Mouse (Mus musculus): ENCODE results near the gene Tcf7l1.

Gene Tcf7l1

DNA sequence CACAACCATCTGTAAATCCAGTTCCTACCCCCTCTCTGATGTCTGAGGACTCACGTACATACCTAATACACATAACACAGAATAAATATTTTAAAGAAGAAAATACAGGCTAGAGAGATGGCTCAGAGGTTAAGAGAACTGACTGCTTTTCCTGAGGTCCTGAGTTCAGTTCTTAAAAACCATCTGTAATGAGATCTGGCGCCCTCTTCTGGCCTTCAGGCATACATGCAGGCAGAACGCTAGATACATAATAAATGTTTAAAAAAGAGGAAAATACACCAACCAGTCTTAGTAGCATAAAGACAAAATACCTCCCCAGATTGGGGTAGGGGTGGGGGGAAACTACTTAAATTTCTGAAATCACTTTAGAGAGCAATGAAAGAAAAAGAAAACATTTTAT, 131.0 kb downstream of the Tcf7l1 start:
- DNase-seq, result no peak

GRCm38 (mm10) chr6:72656053-72656442, 133.0 kb downstream of the Tcf7l1 start:
- DNase-seq, result no peak

- no peak for DNase-seq
Measured at GRCm38 (mm10) chr6:72655309-72656052, 133.6 kb downstream of the Tcf7l1 start.

GRCm38 (mm10) chr6:72654355-72654754, 134.7 kb downstream of the Tcf7l1 start:
- no peak for DNase-seq

DNA sequence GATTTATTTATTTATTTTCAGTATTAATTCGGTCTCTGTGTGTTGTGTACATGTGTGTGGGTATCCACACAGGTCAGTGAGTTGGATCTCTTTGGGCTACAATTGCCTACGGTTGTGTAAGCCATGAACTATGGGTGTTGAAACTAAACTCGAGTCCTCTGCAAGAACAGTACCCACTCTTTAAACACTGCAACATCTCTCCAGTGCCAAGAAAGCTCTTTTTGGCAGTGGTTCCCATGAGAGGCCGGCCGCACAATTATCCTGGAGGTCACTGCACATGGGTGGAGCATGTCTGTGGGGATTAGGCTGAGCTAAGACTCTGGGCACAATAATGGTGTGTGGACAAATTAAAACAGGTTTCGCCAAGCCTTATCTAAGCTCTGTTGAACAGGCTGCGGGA, 135.6 kb downstream of the Tcf7l1 start:
- DNase-seq, result no peak

DNA sequence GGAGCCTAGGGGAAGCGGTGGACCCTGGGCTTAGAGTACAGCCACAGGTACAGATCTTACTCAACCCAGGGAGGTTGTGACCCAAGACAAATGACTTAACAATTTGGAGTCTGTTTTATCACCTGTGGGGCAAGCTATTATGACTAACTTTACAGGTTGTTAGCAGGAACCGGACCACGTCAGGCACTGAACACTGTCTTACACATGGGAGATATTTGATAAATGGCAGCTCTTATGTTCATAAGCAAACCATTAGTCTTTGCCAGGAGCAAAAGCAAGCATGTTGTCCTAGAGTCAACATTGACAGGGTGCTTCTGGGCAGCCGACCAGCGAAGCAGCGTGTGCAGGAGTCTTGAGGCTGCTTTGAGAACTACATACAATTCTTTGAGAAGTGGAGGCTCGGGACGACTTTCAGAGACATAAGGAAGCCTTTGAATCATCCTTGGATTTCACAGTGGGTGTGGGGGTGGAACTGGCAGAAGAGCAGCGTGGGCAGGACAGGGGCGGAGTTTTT, 138.7 kb downstream of the Tcf7l1 start:
- DNase-seq, result peak; percentile 78

DNA sequence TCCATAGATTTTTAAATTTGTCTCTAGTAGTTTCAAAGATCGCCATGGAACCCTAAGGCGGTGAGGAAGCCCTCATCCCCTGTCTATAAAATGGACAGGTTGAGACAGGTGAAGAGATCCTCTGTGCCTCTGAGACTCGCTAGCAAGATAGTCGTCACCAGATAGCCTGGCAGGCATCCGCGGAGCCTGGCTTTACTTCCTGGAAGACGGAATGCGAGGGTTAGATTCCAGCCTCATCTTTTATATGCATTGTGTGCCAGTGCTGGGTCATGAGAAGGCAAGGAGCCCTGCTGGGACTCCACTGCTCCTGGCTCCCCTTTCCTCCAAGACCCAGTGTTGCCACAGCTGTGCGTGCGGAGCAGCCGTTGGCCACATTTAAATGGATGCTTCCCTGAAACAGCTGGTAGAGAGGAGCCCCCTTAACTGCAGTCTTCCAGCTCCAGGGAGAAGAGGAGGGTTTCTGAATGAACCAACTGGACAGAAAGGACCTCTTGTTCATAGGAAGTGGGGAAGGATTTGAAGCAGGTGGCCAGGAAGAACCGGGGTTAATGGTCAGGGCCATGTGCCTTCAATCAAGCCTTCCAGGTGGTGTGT, 141.0 kb downstream of the Tcf7l1 start:
- no peak for DNase-seq

GRCm38 (mm10) chr6:72647383-72647820, 141.7 kb downstream of the Tcf7l1 start:
- peak; percentile 61 for DNase-seq

DNA sequence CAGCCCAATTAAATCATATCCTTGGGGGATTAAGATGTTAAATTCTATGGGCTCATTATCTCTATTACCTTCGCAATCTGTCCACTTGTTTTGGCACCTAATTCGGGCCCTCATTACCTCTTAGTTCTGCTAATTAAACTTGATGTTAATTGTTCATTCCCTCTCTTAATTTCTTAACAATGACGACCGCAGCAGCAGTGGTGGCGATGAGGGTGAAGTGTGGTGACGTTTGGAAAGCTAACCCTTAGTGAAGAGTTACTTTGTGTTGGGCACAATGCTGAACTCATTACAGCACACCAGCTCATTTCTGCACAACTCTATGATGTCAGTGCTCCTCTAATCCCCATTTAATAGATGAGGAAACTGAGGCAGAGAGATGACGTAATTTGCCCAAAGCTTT, 143.7 kb downstream of the Tcf7l1 start:
- DNase-seq, result no peak

DNA sequence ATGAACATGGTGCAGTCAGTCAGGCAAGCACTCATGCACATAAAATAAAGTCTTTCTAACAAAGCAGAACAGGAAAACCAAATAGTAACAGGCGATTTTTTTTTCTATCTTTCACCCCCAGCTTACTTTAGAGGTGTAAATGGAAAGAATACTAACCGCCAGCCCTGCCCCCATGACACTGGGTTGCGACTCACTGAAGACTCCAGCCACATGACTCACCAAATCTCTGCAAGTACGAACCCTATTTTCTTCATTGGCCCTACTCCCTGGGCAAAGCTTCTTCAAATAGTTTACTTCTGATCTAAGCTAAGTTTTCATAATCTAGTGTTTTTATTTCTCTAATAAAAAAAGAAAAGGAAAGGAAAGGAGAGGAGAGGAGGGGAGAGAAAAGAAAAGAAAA, 144.5 kb downstream of the Tcf7l1 start:
- no peak for DNase-seq

GRCm38 (mm10) chr6:72641218-72641954, 147.7 kb downstream of the Tcf7l1 start:
- no peak for DNase-seq

DNA sequence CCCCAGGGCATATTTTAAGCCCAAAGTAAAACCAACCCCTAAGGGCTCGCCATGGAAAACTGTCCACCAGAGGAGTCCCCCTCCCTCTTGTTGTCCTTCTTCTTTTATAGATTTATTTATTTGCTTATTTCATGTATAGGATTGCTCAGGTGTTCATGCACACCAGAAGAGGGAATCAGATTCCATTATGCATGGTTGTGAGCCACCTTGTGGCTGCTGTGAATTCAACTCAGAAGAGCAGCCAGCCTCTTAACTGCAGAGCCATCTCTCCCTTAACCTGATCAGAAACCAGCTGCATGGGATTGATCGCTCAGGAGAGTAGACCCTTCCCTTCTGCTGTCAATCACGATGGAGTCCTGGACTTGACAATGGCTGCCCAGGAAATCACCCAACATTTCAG, 152.1 kb downstream of the Tcf7l1 start:
- no peak for DNase-seq

- DNase-seq, result no peak
Measured at GRCm38 (mm10) chr6:72635760-72636431, 153.2 kb downstream of the Tcf7l1 start.

DNA sequence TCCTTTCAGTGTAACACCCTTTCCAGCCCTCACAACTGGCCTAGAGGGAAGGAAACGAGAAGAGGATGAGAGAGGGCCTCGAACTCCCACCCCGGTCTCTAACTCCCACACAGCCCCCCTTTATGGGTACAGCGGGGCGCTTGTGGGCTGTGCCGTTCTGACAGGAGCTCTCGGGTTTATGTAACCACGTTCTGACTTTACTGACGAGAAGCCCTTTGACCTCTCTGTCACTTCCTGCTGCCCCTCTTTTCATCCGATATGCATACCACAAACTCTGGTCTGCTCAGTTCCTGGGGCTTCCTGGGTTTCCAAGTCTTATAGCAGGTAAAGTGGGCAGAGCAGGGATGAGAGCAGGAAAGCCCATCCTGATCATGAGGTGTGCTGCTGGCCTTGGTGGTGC, 154.7 kb downstream of the Tcf7l1 start:
- no peak for DNase-seq

DNA sequence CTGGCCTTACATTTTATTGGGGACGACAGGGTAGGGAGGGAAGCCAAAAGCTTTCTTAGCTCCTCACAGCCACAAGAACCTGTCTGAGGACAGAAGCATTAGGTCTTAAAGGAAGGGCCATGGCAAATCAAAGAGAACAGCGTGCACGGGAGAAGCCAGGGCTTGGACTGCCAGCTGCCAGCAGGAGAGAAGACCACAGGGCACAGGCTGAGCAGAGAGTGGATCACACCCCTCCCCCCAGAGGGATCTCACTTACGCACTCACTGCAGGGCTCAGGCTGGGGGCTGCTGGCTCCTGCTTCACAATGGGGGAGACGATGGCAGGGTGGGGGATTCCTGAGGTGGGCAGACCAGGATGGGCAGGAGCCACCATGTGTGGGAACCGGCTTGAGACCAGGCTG, 157.4 kb downstream of the Tcf7l1 start:
- no peak for DNase-seq

GRCm38 (mm10) chr6:72630961-72631360, 158.1 kb downstream of the Tcf7l1 start:
- DNase-seq, result no peak

GRCm38 (mm10) chr6:72630370-72630769, 158.7 kb downstream of the Tcf7l1 start:
- no peak for DNase-seq

DNA sequence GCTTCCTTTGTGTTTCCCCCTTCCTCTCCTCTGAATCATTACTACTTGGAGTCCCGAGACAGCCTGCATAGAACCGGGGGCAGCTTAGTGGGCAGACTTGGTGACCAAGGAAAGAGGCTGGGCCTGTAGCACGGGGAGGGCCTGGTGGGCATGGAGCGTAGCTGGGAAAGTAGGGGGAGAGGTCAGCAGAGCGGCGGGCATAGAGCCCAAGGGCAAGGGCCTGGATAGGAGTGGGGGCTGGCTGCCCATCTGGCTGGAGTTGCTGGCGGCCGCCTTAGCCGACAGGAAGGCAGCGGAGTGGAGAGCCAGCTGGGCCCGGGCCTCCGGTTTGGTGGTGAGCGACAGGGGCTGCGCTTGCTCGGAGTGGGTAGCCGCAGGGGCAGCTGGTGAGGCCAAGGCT, 161.8 kb downstream of the Tcf7l1 start:
- DNase-seq, result no peak

DNA sequence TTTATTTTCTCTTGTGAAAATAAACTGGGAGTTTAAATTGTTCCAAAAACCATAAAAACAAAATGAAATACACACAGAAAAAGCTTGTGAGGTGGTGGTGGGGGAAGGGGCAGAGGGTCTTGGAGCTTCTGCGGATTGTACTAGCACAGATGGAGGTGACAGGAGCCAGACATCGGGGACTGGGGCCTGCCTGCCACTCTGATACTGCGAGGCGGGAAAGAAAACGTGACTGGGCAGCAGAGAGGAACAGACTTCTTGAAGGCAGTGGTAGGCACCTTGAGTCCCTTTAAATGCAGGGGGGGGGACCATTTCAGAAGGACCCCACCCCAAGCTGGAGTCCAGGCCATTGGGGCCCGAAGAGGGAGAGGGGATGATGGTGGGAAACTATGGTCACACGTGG, 162.7 kb downstream of the Tcf7l1 start:
- DNase-seq, result no peak

DNA sequence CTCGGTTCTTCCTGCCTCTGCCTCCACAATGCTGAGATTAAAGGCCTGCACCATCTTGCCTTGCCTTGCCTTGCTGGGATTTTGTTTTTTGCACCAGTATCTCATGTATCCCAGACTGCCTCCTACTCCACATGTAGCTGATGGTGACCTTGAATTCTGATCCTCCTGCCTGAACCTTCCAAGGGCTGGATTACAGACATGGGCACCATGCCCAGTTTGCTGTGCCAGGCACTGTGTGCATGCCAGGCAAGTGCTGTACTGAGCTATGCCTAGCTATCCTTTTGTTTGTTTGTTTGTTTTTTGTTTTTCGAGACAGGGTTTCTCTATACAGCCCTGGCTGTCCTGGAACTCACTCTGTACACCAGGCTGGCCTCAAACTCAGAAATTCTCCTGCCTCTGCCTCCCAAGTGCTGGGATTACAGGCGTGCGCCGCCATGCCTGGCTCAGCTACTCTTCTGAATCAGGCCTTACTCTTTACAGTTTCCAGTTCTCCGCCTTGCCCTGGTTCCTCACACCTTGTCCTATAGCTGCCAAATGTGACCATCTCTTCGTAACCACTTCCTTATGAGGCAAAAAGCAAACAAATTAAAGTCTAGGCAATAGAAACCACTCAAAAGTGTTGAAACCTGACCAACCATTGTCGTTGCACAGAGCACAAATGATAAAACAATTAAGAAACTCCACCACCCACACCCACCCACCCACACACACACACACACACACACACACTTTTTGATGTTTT, 165.2 kb downstream of the Tcf7l1 start:
- DNase-seq, result no peak

DNA sequence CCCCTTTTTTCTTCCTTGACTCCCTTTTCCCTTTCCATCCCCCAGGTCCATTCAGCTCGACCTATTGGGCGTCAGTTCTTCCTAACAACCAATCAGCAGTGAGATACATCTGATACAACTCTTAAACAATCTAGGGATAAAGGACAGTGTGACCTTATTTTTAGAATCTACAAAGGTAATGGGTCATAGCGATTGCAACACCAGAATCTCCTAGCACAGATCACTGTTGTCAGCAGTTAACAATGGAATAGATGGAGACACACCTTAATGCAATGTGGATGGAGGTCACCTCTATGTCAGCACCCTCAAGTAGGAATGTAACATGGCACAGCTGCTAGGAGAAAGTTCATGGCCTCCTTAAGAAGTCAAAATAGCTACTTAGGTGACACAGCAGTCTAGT, 166.1 kb downstream of the Tcf7l1 start:
- no peak for DNase-seq

GRCm38 (mm10) chr6:72620920-72621319, 168.1 kb downstream of the Tcf7l1 start:
- DNase-seq, result no peak

Data from right cerebral cortex, postnatal 25 days (tissue).